Mouse (Mus musculus): ENCODE data around the gene Spty2d1.
A peak's percentile ranks its signal among the peaks of the same experiment; 100 is the strongest.

Gene Spty2d1

DNA sequence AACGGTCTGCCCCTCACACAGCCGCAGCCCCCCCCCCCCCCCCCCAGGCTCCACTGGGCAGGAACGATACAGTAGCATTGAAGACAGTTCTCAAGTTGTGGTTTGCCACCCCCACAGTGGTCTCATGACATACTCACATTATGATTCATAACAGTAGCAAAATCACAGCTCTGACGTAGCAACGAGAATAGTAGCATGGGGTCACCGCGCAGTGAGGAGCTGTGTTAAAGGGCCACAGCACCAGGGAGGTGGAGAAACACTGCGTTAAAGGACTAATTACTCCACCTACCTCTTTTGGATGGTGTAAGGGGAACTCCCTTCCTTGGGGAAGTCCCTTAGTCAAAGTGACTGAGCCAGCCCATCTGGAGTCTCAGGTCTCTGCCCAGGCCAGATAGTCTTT is 14.3 kb upstream of the Spty2d1 start:
- DNase-seq (ENCODE audit: low read depth, low spot score), result peak; percentile 90

DNA sequence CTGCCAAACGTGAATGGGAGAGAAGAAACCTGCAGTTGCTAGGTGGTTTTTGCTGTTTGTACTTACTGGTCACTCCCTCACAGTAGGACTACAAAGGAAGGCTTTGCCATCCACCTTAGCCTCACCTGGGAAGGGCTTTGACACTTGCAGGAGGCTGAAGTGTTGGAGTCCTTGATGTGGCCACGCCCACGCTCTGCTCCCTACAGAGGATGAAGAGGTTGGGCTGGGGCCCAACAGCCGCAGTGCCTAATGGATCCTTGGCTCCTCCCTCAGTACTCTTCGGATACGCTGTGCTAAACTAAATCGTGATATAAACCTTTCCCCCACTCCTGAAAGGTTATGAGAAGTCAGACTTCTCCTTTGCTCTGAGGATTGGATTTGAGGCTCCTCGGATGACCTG is 12.7 kb upstream of the Spty2d1 start:
- DNase-seq (ENCODE audit: low read depth, low spot score), result no peak

DNA sequence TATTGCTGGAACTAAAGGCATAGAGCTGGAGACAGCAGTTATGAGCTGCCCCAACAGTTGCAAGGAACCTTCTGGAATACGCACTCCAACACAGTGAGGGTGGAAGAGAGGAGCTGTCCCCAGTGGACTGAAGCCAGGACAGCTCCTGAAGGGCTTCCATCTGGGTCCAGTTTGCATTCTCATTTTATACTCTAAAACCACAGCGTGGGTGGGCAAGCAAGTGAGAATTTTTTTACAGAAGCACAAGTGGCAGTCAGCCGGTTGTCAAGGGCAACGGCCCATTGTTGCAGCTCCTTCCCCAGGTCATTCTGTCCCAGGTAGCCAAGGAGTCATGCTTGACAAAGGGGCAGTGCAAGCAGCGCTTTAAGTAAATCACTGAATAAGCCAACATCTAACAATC is 11.4 kb upstream of the Spty2d1 start:
- no peak for DNase-seq (ENCODE audit: low read depth, low spot score)

DNA sequence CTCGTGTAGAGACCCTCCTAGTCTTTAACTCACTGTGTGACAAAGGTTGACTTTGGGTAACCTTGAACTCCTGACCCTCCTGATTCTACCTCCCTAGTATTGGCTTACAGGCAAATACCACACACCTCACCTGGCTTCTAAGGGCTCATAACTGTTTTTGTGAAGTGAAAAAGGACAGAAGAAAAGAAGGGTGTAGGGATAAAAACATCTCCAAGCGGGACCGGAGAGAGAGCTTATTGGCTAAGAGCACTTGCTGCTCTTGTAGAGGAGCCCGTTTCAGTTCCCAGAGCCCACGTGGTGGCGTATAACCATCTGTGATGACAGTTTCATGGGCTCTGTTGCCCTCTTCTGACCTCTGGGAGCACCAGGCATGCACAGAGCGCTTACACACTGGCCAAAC is 8.9 kb upstream of the Spty2d1 start:
- DNase-seq (ENCODE audit: low read depth, low spot score), result no peak

DNA sequence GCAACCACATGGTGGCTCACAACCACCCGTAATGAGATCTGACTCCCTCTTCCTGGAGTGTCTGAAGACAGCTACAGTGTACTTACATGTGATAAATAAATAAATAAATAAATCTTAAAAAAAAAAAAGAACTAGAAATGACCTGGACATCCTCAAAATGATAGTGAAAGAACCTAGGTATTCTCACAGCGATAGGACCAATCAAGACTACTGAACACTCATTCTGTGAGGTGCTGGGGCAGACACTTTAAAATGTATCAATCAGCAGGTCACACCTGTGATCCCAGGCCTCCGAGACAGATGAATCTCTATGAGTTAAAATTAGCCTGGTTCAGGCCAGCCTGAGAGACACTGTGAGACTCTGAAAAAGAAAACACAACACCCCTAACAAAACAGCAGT is 8.4 kb upstream of the Spty2d1 start:
- no peak for DNase-seq (ENCODE audit: low read depth, low spot score)

DNA sequence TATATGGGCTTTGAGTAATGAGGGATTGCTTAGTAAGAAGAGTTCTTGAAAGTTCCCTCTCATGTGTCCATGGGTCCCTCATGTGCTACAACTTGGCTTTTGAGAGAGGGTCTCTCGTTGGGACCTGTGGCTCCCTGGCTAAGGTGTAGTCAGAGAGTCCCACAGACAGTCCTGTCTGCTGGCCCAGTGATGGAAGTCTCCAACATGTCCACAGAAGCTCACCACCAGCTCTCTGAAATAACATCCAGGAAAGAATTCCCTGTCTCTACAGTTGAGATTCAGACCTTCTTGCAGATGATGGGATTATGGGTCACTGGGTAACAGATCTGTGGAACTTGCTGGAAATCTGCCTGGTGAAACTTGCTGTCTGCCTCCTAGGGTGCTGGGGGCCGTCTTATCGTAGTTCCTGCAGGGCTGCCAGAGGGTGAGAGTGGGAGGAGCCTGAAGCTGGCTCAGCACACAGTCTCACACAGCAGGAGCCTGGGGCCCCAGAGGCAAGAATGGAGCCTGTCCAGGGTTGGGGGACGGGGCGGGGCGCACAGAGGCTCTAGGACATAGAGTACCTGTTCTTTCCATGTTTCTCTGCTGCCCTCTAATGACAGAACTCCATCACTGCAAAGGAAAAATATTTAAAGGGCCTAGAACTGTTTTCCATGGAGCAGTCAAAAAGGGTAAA is 7.3 kb upstream of the Spty2d1 start:
- DNase-seq (ENCODE audit: low read depth, low spot score), result peak; percentile 81

DNA sequence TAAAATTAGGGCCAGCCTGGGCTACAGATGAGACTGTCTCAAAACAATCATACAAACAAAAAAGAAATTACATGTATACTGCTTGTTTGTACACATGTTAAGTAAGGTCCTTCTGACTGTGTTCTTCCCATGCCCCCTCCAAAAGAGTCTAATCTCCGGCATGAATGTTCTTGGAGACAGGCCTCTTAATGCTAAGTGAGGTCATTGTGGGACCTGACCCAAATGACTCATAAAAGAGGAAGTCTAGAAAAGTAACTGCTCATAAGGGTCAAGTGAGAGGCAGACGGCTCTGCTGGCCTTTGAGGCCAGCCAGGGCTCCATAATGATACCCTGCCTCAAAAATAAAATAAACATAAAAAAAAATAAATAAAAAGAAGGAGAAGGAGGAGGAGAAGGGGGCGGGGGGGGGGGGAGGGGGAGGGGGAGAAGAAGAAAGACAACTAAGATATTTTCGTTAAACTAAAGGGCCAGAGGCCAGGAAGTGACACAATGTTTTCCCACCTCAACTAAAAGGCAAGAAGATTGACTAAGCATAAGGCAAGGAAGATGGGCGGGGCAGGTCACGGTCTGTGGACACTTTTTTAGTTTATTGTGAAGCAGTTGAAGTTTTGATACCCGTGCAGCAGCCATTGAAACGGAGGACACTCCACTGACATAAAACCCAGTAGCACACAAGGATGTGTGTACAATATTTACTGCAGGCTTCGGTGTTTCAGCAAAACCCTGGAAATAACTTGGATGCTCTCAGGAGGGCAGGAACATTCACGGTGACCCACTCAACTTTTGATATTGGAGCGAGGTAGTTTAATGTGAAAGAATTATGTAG is 6.6 kb upstream of the Spty2d1 start:
- no peak for DNase-seq (ENCODE audit: low read depth, low spot score)

DNA sequence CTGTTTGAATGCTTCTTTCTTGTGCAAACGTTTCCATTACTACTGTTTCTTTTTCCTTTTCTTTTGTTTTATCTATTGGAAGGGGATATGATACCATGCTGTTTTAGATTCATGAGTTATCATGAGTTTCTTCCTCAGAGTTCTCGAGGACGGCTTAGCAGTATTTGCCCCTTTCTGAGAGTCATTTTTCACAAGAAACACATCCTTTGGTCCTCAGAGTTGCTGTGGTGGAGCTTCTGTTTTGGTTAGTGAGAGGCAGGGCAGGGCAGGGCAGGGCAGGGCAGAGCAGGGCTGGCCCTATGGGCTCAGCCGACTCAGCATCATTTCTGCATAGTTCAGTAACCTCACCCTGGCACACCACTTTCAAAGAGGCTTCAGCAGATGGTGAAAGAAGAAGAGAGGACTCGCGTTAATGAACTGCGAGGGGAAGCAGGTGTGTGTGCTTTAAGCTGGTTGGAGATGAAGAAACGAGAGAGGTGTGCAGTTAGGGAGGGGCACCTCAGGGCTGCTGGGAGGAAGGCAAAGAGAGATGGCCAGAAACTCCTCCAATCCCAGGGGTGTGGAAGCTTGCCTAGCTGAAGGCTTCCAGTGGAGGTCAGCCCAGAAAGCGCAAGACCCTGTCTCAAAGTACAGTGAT is 5.0 kb upstream of the Spty2d1 start:
- no peak for DNase-seq (ENCODE audit: low read depth, low spot score)

DNA sequence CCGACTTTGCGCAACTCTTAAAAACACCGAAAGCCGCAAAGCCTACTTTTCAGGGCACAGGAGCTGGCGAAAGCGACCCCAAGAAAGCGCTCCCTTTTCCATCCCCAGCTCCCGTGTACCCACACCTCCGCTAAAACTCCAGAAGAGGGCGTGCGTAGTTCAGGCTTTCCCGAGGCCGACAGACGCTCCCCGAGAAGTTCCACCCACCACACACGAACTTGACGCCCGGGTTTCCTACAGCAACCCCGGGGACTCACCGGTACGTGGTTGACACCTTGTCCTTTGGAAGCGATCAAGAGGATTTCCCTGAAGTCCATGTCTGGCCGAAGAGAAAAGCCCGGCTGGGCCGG is 418 bp downstream of the Spty2d1 start:
- DNase-seq (ENCODE audit: low read depth, low spot score), result no peak

DNA sequence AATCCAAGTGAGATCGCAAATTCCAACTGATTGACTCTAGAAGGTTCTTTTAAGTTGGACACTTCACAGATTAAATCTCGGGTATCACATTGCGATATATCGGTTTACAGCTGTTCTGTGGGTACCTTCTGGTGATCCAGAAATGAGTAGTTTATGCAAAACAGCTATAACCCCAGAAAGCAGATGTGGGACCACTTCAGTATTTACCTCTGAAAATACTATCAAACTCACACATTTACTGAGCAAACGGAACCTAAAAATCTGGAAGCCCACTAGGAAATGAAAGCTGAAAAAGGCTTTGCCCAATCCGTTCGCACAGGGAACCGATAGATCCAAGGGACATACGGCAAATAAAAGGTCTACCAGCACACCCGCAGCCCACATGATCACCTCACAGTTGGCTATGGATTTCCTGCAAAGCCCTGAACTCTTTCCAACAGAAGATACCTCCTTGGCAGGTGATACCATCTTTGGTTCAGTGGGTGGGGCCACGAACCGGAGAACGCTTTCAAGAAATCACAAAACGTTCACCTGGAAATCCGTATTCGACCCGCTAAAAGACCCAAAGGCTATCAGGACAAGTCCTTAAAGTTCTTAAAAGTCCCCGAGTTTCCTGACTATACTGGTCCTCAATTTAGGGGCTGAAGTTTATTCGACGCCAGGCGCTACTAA is 966 bp downstream of the Spty2d1 start:
- DNase-seq (ENCODE audit: low read depth, low spot score), result peak; percentile 49

DNA sequence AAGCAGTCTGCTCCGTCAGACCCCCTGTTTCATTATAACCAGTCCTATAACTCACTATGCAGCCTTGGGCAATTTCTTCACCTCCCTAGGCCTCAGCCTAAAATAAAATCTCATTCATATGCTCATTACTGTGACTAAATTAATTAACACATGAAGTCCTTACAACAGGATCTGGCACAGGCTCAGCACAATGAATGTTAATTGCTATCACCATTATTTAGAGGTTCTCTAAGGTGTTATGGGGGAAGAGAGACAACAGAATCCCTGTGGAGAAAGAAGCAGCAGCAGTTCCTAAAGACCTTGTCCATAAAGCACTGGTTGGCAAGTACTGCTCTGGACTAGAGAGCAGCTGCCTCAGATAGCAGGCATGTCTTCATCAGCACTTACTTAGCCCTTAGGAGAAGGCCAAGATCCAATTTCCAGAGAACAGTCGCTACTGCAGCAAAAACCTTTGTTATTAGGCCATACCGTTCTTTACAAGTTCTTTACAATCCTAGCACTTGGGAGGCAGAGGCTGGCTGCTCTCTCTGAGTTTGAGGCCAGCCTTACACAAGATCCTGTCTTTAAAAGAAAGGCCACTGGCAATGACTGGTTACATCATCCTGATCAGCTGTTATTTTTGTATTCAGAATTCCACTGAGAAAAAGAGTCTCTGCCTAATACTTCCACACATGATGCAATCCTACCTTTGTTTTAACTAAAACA is 4.6 kb downstream of the Spty2d1 start:
- DNase-seq (ENCODE audit: low read depth, low spot score), result no peak

DNA sequence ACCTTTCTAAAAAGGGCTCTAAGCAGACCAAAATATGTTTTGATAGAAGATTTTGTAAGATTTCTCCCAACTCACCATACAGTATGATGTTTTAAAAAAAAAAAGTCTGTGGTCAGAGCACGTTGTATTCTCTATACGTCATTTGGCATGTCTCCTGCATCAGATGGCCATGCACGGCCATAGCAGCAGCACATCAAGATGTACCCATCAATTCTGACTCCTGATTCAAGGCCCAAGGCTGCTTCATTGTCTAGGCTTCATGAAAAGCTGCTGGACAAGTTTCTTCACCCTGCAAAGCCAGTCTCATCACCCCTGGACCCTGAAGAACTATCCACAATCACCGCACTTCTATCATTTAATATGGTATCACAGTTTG is 6.3 kb downstream of the Spty2d1 start:
- no peak for DNase-seq (ENCODE audit: low read depth, low spot score)

DNA sequence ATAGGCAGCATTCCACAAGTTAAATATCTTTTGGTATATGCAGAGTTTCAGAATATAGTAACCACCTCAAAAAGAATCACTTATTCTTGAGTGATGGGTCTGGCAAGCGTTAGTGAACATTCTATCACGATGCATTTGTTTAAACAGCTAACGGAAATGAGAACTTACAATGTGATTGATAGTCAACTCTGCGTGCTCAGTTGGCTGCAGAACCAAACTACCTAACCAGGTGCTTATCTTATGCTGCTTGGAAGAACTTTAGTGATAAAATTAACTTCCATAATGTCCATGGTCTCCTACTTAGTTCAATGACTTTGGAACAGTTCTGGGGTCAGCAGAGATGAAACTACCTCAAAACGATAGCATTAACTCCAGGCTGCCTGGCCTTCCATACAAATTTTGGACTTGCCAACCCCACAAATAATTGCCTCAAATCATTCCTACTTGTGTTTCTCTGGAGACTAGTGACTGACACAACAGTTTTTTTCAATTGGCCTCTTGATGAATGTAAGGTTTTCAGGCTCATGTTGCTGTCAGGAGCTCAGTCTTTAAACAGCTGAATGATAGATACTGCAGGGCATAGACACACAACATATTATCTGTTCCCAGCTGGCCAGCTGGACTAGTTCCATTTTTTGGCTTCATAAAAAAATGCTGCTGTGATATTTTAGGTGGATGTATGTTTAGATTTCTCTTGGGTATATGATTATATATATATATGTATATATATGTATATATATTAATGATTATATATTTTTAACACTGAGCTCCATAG is 6.9 kb downstream of the Spty2d1 start:
- DNase-seq (ENCODE audit: low read depth, low spot score), result no peak

DNA sequence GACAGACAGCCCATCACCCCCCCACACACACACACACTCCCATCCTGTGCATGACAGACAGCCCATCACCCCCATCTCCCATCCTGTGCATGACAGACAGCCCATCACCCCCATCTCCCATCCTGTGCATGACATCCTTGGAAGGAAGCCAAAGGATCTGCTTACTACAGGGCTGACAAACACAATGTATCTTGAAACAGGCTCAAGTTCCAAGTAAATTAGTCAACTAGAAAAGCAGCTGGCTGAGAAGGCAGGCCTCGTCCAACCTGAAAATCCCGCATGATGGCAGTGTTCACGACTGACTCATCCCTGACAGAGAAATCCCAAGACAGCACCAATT is 7.6 kb downstream of the Spty2d1 start:
- no peak for DNase-seq (ENCODE audit: low read depth, low spot score)

DNA sequence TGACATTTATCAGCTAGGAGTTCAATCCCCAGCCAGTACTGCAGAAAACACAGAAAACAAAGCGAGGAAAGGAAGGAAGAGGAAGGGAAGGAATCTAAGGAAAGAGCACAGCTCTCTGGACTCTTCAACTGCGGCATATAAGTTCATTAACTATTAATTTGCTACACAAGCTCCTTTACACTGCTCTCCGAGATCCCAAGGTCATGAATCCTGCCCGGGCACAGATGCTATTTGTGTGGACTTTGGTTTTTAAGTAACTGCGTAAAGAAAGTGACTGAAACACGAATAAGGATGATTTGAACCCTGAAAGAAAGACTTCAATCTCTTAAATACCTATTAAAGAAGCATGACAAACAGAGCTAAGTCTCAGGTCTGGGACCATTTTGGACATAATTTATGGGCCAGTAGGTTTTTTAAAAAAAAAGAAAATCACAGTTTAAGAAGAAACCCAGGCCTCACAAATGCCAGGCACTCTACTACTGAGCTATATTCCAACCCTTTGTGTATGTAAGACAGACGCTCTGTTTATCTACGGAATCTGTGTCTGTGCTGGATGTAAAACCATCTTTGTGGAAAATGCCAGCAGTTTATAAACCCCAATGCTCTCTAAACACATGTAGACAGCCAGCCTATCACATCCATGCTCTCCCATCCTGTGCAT is 8.1 kb downstream of the Spty2d1 start:
- DNase-seq (ENCODE audit: low read depth, low spot score), result no peak

DNA sequence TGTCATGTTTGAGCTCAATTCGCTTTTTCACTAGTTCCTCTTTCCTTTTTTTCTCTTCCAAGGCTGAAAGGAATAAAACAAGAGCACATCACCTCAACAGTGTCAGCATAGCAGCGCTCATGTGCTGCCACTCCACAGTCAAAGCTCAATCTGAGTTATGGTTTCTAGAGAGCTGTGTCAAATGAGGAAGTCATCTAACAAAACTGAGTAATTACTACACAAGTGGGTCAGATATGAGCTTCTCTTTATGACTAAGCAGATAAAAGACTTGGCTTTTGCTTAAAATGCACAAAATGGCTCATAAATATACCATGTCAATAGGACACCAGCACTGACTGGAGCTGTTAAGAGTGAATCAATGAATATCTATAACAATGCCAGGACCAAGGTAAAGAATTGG is 9.3 kb downstream of the Spty2d1 start:
- DNase-seq (ENCODE audit: low read depth, low spot score), result no peak

DNA sequence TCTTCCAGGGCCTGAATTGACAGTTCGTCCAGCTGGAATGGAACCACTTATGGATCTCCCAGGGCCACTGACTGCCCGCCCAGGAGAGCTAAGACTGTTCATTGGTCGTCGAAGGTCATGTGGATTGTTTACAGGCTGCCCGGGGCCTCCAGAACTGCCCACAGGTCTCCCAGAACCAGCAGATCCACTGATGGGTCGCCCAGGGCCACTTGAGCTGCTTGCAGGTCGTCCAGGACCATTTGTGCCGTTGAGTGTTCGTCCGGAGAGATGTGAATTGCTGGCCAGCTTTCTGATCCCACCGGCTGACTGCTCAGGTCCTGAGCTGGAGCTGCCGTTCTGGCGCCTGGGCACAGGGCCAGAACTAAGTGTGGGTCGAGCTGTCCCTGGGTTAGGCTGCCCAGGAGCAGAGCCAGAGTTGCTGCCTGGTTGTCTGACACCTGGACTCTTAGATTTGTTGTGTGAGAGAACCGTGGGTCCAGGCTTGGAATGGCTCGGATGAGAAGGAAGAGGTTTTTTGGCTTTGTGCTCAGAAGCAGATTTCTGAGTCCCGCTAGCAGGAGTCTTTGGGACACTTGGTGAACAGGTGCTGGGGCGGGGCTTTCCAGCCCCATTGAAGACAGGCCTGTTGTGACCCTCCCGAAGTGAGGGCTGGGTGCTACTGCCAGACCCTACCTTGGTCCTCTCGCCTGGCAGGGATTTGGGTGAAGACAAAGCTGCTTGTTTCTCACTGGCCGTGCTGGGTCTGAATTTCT is 10.4 kb downstream of the Spty2d1 start:
- no peak for DNase-seq (ENCODE audit: low read depth, low spot score)

DNA sequence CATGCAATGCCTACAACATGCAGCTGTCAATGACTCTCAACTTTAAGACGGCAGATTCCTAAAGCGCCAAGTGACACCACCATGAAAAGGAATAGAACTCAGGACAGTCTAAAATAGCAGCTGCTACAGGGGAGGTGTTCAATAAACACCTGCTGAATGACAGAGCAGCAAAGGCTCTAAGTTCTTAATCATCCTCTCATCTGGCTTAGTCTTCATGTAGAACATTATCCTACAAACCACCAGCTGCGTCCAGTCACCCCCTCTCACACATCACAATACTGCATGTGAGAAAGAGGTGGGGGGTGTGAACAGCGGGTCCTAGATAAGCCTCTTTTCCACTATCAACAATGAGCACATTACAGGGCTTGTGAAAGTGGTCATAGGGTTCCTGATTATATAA is 11.2 kb downstream of the Spty2d1 start:
- no peak for DNase-seq (ENCODE audit: low read depth, low spot score)

DNA sequence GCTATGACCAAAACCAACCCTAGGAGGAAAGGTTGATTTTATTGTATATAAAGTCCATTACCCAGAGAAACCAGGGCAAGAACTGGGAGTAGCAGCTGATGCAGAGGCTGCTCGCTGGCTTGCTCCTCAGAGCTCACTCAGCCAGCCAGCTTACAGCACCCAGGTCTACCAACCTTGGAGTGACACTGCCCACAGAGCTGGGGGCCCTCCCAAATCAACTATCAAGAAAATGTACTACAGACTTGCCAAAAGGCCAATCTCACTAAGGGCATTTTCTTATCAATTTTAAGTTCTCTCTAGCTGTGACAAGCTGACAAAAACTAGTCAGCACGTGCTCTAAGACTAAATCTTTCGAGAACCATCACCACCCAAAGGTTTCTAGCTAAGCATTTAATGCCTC is 12.7 kb downstream of the Spty2d1 start:
- no peak for DNase-seq (ENCODE audit: low read depth, low spot score)

DNA sequence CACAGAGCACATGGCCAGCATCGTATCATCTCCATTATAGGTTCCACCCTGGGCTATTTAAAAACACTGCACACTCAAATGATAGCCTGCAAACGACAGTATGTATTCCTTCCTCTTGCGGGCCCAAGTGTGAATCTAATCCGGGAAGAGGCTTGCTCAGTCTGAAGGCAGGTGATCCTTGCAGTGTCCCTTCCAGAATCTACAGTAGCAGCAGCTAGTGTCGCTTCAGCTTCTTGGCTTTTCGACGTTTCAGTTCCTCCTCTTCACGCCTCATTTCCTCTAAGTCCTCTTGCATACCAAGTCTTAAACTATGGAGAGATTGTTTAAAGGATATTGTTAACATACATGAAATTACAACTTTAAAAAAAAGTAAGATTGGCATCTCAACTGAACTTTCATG is 15.1 kb downstream of the Spty2d1 start:
- DNase-seq (ENCODE audit: low read depth, low spot score), result no peak
